Mouse (Mus musculus) B cell, adult 62 days (primary cell): Measurements from ENCODE around the gene Gnb1. TPM values are rescaled to one million over a fixed set of nuclear protein-coding genes. Genes with fewer than 3 reads are reported as not detected.

Source experiments
- total RNA-seq: library from RNA; stranded (reverse); gene quantifications from 4 replicates; pipeline ENCODE4 v1.2.4, GENCODE M21; 2023

Gene Gnb1
- total RNA-seq, result 248 to 277 TPM (median 264 TPM) in 4 replicates

GRCm38 (mm10) chr4:155490990-155491504 is at the start of gene Gnb1:
Gnb1 (plus strand) TSS chr4:155491361.

GRCm38 (mm10) chr4:155468952-155469351 is 22.2 kb upstream of the Gnb1 start, which contains the start of gene Tmem52:
Tmem52 (plus strand) TSS chr4:155469114.

GRCm38 (mm10) chr4:155561661-155562442 is 70.7 kb downstream of the Gnb1 start, which contains the start of gene Nadk:
Nadk (plus strand) TSS chr4:155562378.

GRCm38 (mm10) chr4:155601091-155601996 is 110.2 kb downstream of the Gnb1 start, which contains the start of gene Slc35e2:
Slc35e2 (plus strand) TSS chr4:155601416.

Other genes with a start within 250 kb of the Gnb1 start
- gene Faap20, start 241.6 kb upstream of the Gnb1 start, total RNA-seq, result 34.2 to 42.7 TPM (median 37.0 TPM) in 4 replicates
- 5.7 to 8.7 TPM (median 6.1 TPM) in 4 replicates for gene Prkcz, start 130.0 kb upstream of the Gnb1 start, total RNA-seq
- gene Gabrd, start 93.2 kb upstream of the Gnb1 start, total RNA-seq, result not detected in 4 replicates
- 0.21 to 0.47 TPM in 2 of 4 replicates, not detected in the others for gene Cfap74, start 82.2 kb upstream of the Gnb1 start, total RNA-seq
- gene Tmem52, start 22.2 kb upstream of the Gnb1 start, total RNA-seq, result not detected in 4 replicates
- 45.9 to 60.5 TPM (median 47.9 TPM) in 4 replicates for gene Nadk, start 71.0 kb downstream of the Gnb1 start, total RNA-seq
- 29.8 to 32.3 TPM (median 30.3 TPM) in 4 replicates for gene Slc35e2, start 110.1 kb downstream of the Gnb1 start, total RNA-seq
- 154 to 176 TPM (median 160 TPM) in 4 replicates for gene Cdk11b, start 133.5 kb downstream of the Gnb1 start, total RNA-seq
- gene Gm10563, start 154.0 kb downstream of the Gnb1 start, total RNA-seq, result not detected in 4 replicates
- not detected in 4 replicates for gene Mmp23, start 162.0 kb downstream of the Gnb1 start, total RNA-seq
- gene Mib2, start 177.8 kb downstream of the Gnb1 start, total RNA-seq, result 32.6 to 38.9 TPM (median 36.1 TPM) in 4 replicates
- 3.5 to 4.2 TPM (median 3.5 TPM) in 4 replicates for gene Fndc10, start 203.0 kb downstream of the Gnb1 start, total RNA-seq
- 73.6 to 87.0 TPM (median 79.3 TPM) in 4 replicates for gene Ssu72, start 213.4 kb downstream of the Gnb1 start, total RNA-seq
- gene Tmem240, start 243.4 kb downstream of the Gnb1 start, total RNA-seq, result 0.27 to 0.60 TPM (median 0.51 TPM) in 4 replicates